14 mouse cellular contexts compared by ENCODE assay signal in the genomic region with DNA sequence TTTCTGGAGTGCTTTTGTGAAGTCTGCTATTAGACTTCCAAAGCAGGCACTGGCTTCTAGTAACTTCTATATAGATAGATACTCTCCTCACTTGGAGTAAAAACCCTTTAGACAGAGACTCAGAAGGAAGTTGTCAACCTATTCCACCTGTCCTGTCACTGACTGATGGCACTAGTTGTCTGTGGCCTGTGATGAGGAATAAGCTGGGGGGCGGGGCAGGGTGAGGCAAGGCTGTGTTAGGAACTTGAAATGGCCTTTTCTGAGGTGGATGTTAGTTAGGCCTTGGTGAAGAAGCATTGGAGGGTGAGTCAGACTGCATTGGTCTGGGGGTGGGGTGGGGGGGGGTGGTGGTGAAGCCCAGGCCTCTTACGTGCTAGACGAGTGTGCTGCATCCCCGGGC.
DNase-seq lines count a peak whose midpoint lies in the region; ATAC-seq and TF ChIP-seq lines count a peak whose summit lies in the region.
"Had no signal": no experiment of that assay in that cellular context is flagged by ENCODE, and none has a peak within 500 bp of the region (broad histone marks: within the 10 kb centered on the region; RNA-seq: fewer than 3 reads in every experiment).

No protein-coding gene starts in this region.

- no peak for TF ChIP-seq EP300 in CH12.LX (IDR thresholded peaks at IDR 0.05; ENCODE audit: low read length)

- H3K36me3 ChIP-seq in hindbrain, embryonic 12.5 days, result no peaks in the 10 kb centered on the region
- no peaks in the 10 kb centered on the region for H3K36me3 ChIP-seq in hindbrain, embryonic 14.5 days (replicated peaks; ENCODE audit: control insufficient read depth, insufficient read depth)
- H3K36me3 ChIP-seq in CH12.LX (replicated peaks in 1 of 2; ENCODE audit: control insufficient read depth in 1 of 2, insufficient read depth in 1 of 2, low read length in 1 of 2), result peaks cover 2 to 42% of the 10 kb centered on the region in 2 experiments
- H3K36me3 ChIP-seq in hindbrain, embryonic 13.5 days, result no peaks in the 10 kb centered on the region
- H3K36me3 ChIP-seq: limb, embryonic 15.5 days had no signal

- no peak for TF ChIP-seq CTCF in CH12.LX (conservative IDR thresholded peaks at IDR 0.05 in 1 of 2, IDR thresholded peaks at IDR 0.05 in 1 of 2; ENCODE audit: low read depth in 2 of 2, low read length in 2 of 2)

- H3K9me3 ChIP-seq in hindbrain, embryonic 12.5 days (replicated peaks), result no peaks in the 10 kb centered on the region
- H3K9me3 ChIP-seq in hindbrain, embryonic 14.5 days (ENCODE audit: control insufficient read depth, low read length), result no peaks in the 10 kb centered on the region
- H3K9me3 ChIP-seq in CH12.LX (replicated peaks; ENCODE audit: low read length), result no peaks in the 10 kb centered on the region
- no peaks in the 10 kb centered on the region for H3K9me3 ChIP-seq in hindbrain, embryonic 13.5 days
- H3K9me3 ChIP-seq: limb, embryonic 15.5 days had no signal

- DNase-seq in hindbrain, embryonic 14.5 days (ENCODE audit: low spot score), result no peak
- DNase-seq in CH12.LX (ENCODE audit: extremely low read depth), result peak; percentile 70
- peak; percentile 83 for DNase-seq in adrenal gland, adult 2 months
- DNase-seq in ovary, adult 18-20 months (ENCODE audit: low spot score), result no peak
- no peak for DNase-seq in layer of hippocampus, postnatal 14 days (ENCODE audit: low spot score in 2 of 2)
- DNase-seq in frontal cortex, postnatal 25 days (ENCODE audit: low spot score in 2 of 2), result no peak
- DNase-seq: cerebellum, adult 8-10 months; embryo, embryonic 11 days; gastrocnemius, postnatal 10 days; kidney, postnatal 4 days had no signal

- in situ Hi-C loops in CH12.LX (cut with MboI; ENCODE audit: low pct_ligation_motif_present, low pct_unique_long_range_greater_than_20kb, low sequenced_read_pairs), result no loop called here

- H3K27ac ChIP-seq in hindbrain, embryonic 12.5 days, result peak overlapping the region; percentile 64; the same call in 1 of the 2 replicates
- H3K27ac ChIP-seq in hindbrain, embryonic 14.5 days, result no peak overlapping the region
- H3K27ac ChIP-seq in CH12.LX (ENCODE audit: insufficient read depth, low read depth), result peak overlapping the region; percentile 98
- peak overlapping the region; percentile 64 for H3K27ac ChIP-seq in hindbrain, embryonic 13.5 days
- H3K27ac ChIP-seq: limb, embryonic 15.5 days had no signal

- peak overlapping the region; percentile 19; the same call in 1 of the 2 replicates for H3K9ac ChIP-seq in hindbrain, embryonic 12.5 days
- H3K9ac ChIP-seq in hindbrain, embryonic 14.5 days, result no peak overlapping the region
- peak overlapping the region; percentile 46; the same call in 1 of the 2 replicates for H3K9ac ChIP-seq in CH12.LX (ENCODE audit: insufficient read depth, low read depth)
- no peak overlapping the region for H3K9ac ChIP-seq in hindbrain, embryonic 13.5 days
- H3K9ac ChIP-seq: limb, embryonic 15.5 days had no signal

- no peak overlapping the region for H3K4me3 ChIP-seq in hindbrain, embryonic 12.5 days
- H3K4me3 ChIP-seq in hindbrain, embryonic 14.5 days (replicated peaks; ENCODE audit: low read length), result no peak overlapping the region
- no peak overlapping the region for H3K4me3 ChIP-seq in CH12.LX (replicated peaks in 1 of 3; ENCODE audit: low read depth in 2 of 3, low read length in 2 of 3, poor library complexity in 1 of 3)
- H3K4me3 ChIP-seq in hindbrain, embryonic 13.5 days, result no peak overlapping the region
- H3K4me3 ChIP-seq: limb, embryonic 15.5 days had no signal

- TF ChIP-seq POLR2A in CH12.LX (IDR thresholded peaks at IDR 0.05; ENCODE audit: low read depth, low read length), result no peak

- 38% methylated on average over 4 of the region's 4 CpGs for WGBS in hindbrain, embryonic 12.5 days
- 44% methylated on average over 4 of the region's 4 CpGs for WGBS in hindbrain, embryonic 14.5 days
- WGBS in hindbrain, embryonic 13.5 days, result 43% methylated on average over 4 of the region's 4 CpGs

- H3K4me2 ChIP-seq in hindbrain, embryonic 12.5 days (replicated peaks), result no peak overlapping the region
- no peak overlapping the region for H3K4me2 ChIP-seq in hindbrain, embryonic 14.5 days (replicated peaks)
- H3K4me2 ChIP-seq in CH12.LX (ENCODE audit: insufficient read depth, low read depth, poor library complexity, severe bottlenecking), result peak overlapping the region; percentile 38
- H3K4me2 ChIP-seq in hindbrain, embryonic 13.5 days, result no peak overlapping the region
- H3K4me2 ChIP-seq: limb, embryonic 15.5 days had no signal

- no peaks in the 10 kb centered on the region for H3K27me3 ChIP-seq in hindbrain, embryonic 12.5 days
- H3K27me3 ChIP-seq in hindbrain, embryonic 14.5 days (ENCODE audit: control insufficient read depth, insufficient read depth, low read length), result no peaks in the 10 kb centered on the region
- no peaks in the 10 kb centered on the region for H3K27me3 ChIP-seq in CH12.LX (replicated peaks)
- H3K27me3 ChIP-seq in hindbrain, embryonic 13.5 days, result no peaks in the 10 kb centered on the region
- H3K27me3 ChIP-seq: limb, embryonic 15.5 days had no signal

- dilution Hi-C loops in CH12.LX (cut with MboI; ENCODE audit: extremely low pct_ligation_motif_present, extremely low pct_unique_long_range_greater_than_20kb, low sequenced_read_pairs), result no loop called here

- H3K79me2 ChIP-seq in CH12.LX (replicated peaks; ENCODE audit: control insufficient read depth, extremely low read depth, insufficient read depth, poor library complexity, severe bottlenecking), result peaks cover 6% of the 10 kb centered on the region

- TF ChIP-seq RAD21 in CH12.LX (IDR thresholded peaks at IDR 0.05; ENCODE audit: low read depth, low read length), result no peak

- ATAC-seq in hindbrain, embryonic 12.5 days (ENCODE audit: low FRiP score), result no peak
- ATAC-seq in hindbrain, embryonic 14.5 days (ENCODE audit: low FRiP score), result no peak
- ATAC-seq in hindbrain, embryonic 13.5 days (ENCODE audit: low FRiP score), result no peak
- ATAC-seq: intestine, embryonic 16.5 days had no signal

- H3K4me1 ChIP-seq in hindbrain, embryonic 12.5 days, result peaks cover 98% of the 10 kb centered on the region
- H3K4me1 ChIP-seq in hindbrain, embryonic 14.5 days (replicated peaks; ENCODE audit: control insufficient read depth, insufficient read depth, low read length), result peaks cover 83% of the 10 kb centered on the region
- H3K4me1 ChIP-seq in CH12.LX (ENCODE audit: control insufficient read depth in 1 of 2, insufficient read depth in 2 of 2), result peaks cover 67 to 98% of the 10 kb centered on the region in 2 experiments
- peaks cover 99% of the 10 kb centered on the region for H3K4me1 ChIP-seq in hindbrain, embryonic 13.5 days (replicated peaks)

TF ChIP-seq in CH12.LX, 34 proteins besides CTCF, POLR2A, EP300 and RAD21:
- no peak for TF ChIP-seq RCOR1 (conservative IDR thresholded peaks at IDR 0.05; ENCODE audit: low read depth, low read length)
- no peak for TF ChIP-seq NELFE (IDR thresholded peaks at IDR 0.05; ENCODE audit: low read depth, low read length)
- no peak for TF ChIP-seq MAX (IDR thresholded peaks at IDR 0.05; ENCODE audit: low read length)
- TF ChIP-seq TCF12 (IDR thresholded peaks at IDR 0.05; ENCODE audit: low read depth, low read length), result no peak
- TF ChIP-seq USF1 (IDR thresholded peaks at IDR 0.05; ENCODE audit: low read depth, low read length), result no peak
- peak; percentile 65 for TF ChIP-seq CHD2 (IDR thresholded peaks at IDR 0.05; ENCODE audit: low read length)
- TF ChIP-seq SIN3A (IDR thresholded peaks at IDR 0.05; ENCODE audit: low read length), result no peak
- no peak for TF ChIP-seq HCFC1 (IDR thresholded peaks at IDR 0.05; ENCODE audit: low read depth, low read length)
- no peak for TF ChIP-seq KAT2A (IDR thresholded peaks at IDR 0.05; ENCODE audit: insufficient replicate concordance, low read length)
- 0 out of 2 replicates have a peak, but pooled peaks have one; percentile 31 for TF ChIP-seq ETS1 (conservative IDR thresholded peaks at IDR 0.05; ENCODE audit: low read depth, low read length)
- TF ChIP-seq MXI1 (IDR thresholded peaks at IDR 0.05; ENCODE audit: low read depth, low read length), result no peak
- TF ChIP-seq IRF4 (IDR thresholded peaks at IDR 0.05; ENCODE audit: low read depth, low read length), result peak; percentile 31; the same call in 1 of the 2 replicates
- no peak for TF ChIP-seq MEF2A (IDR thresholded peaks at IDR 0.05; ENCODE audit: borderline replicate concordance, low read depth, low read length)

Comparison
In these comparisons a context has a peak if more than half of its experiments do, and no peak if none do; other contexts are left out.
1. H3K9ac ChIP-seq: peak in hindbrain, embryonic 12.5 days (single experiment) and CH12.LX (single experiment); none in hindbrain, embryonic 14.5 days (single experiment) and hindbrain, embryonic 13.5 days (single experiment).
2. DNase-seq: peak in CH12.LX (single experiment) and adrenal gland, adult 2 months (single experiment); none in hindbrain, embryonic 14.5 days (single experiment), ovary, adult 18-20 months (single experiment), layer of hippocampus, postnatal 14 days (0 of 2) and frontal cortex, postnatal 25 days (0 of 2).